Mouse (Mus musculus): ENCODE data around the gene Trim25.

GRCm38 (mm10) chr11:88977188-88977587 is 22.0 kb upstream of the Trim25 start:
- TF ChIP-seq CTCF (IDR thresholded peaks at IDR 0.05; ENCODE audit: borderline replicate concordance, control insufficient read depth, extremely low read depth, insufficient read depth, low read length, poor library complexity) (no peak), POLR2A (IDR thresholded peaks at IDR 0.05; ENCODE audit: control insufficient read depth, extremely low read depth, insufficient read depth, low read length, poor library complexity) (no peak)
